Mouse (Mus musculus) 3T3-L1 (cell line): Measurements from ENCODE around the gene Nkpd1.

Source experiments
- DNase-seq: peaks from one replicate; pipeline ENCODE4 v3.0.0-alpha.2; 2015; ENCODE audit warnings: low read depth, low spot score

The Nkpd1 gene

DNA sequence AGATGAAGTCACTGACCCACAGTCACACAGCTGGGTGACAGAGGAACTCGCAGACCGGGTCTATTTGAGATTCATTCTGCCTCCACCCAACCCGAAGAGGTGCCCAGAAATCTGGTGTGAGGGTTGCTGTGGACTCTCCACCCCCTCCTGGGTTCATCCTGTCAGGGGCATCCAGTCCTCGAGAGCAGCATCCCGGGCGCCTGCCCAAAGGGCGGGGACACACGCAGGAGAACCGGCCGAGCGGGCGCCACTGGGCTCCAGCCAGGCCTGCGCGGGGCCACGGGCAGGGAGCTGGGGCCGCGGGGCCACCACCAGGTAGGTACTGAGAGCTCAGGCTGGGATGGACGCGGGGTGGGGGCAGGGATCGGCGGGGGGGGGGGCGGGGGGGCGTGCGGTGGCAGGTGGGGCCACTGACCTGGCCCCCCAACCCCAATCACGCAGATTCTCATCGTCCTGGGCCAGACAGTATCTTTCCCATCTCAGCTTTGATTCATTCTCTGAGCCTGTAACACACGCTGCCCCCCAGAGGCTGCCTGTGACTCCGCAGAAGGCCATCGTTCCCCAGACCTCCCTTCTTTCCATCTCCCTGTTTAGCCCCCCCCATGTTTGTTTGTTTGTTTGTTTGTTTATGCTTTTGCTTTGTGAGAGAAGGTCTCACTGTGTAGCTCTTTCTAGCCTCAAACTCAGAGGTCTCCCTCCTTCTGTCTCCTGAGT, at the start of gene Nkpd1:
Nkpd1 (plus strand) TSS at position 187 of the 714 bp plus-strand sequence.
- no peak for DNase-seq

DNA sequence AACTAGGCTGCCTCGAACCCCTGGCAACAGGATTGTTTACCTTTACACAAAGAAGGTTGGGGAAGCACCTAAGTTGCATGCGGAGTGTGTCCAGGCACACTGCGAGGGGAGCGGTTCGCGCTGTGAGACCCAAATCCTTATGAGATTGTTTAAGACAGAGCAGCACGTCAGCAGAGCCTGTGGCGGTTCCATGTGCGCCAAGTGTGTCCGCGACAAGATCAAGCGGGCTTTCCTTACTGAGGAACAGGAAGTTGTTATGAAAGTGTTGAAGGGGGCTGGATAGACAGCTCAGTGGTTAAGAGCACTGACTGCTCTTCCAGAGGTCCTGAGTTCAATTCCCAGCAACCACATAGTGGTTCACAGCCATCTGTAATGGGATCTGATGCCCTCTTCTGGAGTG, 49.4 kb upstream of the Nkpd1 start:
- no peak for DNase-seq

DNA sequence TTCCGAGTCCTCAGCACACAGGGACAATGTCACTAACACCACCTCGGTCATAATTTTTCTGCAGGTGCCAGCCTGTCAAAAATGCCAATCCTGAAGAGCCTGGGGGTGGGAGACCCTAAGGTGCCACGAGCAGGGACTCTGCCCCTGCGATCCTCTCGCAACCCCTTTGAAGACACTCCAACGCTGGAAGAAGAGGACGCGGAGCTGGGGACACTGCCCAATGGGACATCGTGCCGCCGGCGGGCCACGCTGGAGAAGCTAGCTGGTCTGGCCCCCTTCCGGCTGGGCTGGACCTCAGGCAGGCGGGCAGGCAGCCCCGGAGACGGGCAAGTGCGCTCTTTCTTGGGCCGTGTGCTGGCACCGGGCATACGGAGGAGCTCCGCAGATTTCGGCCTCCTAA, 48.2 kb upstream of the Nkpd1 start:
- no peak for DNase-seq

DNA sequence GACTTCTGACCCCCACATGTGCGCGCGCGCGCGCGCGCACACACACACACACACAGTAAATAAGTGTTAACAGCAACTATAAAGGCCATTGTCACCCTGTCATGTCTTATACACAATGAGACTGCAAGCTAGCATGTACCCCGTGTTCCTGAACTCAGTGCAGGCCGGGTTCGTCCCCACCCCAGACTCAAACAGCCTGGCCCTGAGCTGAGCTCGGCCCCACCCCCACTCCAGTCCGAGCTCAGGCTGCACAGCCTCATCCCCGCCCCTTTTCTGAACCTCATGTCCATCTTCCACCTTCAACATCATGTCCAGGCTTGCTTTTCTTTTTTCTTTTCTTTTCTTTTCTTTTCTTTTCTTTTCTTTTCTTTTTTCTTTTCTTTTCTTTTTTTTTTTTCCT, 47.3 kb upstream of the Nkpd1 start:
- no peak for DNase-seq

DNA sequence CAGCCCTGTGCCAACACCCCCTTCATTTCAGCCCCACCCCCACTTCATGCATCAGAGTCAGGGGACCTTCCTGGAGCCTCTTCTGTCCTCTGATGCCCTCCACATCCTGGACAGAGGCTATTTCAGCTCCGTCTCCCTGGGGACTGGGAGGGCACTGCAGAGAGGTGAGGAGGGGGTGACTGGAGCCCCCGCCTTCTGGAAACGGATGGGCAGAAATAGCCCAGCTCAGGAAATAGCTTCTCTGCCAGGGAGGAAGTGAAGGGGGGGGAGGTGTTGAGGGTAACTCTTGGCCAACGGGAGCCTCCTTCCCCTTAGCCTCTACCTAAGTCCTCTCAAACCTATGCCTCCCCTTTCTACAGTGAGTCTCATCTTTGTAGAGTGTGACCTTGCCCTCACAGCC, 45.2 kb upstream of the Nkpd1 start:
- no peak for DNase-seq

DNA sequence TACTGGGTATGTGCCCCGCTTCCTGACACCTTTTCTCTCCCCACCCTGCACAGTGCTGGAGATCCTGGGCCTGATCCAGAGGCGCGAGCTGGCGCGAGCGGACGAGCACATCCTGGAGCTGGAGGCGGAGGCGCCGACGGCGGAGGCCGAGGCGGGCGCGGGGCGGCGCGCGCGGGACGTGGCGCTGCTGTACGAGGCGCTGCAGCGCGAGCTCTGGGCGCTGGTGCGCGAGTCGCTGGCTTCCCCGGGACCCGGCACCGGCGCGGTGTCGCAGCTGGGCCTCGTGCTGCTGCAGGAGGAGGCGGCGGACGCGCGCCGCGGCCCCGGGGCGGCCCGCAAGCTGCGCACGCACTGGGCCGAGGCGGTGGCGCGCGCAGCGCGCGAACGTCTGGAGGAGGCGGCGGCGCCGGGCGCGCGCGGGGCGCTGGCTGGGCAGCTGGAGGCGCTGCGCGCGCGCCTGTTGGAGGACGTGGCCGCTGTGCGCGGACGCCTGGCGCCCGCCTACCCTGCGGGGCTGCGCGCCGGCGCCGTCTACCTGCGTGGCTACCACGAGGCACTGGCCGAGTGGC, 43.7 kb upstream of the Nkpd1 start:
- DNase-seq = no peak

DNA sequence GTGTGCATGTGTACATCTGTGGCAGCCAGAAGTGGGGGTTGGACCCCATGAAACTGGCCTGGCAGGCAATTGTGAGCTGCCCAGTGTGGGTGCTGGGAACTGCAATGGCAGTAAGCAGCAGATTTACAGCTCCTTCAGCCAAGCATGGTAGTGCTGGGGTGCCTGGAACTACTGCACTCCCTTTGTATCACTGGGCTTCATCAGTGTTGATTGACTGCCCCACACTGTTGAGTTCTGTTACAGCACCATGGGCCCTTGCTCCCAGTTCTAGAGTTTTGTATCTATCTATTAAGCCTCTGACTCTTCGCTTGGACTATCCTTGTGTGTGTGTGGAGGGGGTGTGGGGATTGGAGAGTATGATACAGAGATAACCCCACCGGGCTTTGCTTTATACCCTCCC, 40.6 kb upstream of the Nkpd1 start:
- no peak for DNase-seq

DNA sequence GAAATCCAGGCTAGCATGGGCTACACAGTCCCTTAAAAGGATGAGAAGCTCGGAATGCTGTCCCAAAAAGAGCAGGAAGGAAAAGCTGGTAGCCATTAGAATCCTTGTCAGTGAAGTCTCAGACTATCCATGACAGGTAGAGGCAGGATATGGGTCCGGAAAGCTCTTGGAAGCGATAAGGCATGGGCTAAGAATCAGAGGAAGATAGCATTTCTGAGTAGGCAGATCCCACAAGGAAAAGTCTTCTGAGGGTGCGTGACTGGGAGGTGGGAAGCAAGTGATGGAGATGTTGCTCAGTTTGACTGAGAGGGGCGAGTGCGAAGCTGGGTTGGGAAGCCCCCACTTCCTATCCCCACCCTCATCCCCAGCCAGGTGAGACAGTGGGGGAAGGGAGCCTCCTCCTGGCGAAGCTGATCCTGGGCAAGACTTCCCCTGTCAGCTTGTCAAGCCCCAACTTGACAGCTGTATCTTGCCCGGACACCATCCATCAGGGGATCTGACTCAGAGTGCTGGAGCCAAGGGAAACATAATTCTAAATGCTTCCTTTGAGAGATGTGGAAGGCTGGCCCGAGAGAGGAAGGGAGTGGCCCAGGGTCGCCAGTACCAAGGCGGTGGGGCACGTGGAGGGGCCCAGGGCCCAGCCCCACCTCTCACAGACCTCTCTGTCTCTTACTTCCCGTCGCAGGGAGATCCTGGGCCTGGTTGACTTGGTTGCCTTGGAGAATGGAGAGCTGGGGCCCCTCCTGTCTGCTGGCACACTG, 39.8 kb upstream of the Nkpd1 start:
- no peak for DNase-seq

DNA sequence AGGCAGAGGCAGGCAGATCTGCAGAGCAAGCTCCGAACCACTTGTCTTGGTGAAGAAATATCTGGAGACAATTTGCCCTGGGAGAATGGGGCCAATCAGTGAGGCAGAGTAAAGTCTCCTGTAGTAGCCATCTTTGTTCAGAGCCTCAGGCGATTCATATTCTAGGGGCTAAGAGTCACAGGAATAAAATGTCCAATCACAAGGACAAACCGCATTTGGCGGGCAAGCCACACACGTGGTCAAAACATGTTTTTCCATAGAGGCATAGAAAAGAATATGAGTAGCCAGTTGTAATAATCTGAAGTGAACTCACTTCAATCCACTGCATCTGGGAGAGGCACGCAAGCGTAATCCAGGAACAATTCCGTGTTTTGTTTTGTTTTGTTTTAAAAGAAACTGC, 34.4 kb upstream of the Nkpd1 start:
- peak; percentile 58 for DNase-seq

DNA sequence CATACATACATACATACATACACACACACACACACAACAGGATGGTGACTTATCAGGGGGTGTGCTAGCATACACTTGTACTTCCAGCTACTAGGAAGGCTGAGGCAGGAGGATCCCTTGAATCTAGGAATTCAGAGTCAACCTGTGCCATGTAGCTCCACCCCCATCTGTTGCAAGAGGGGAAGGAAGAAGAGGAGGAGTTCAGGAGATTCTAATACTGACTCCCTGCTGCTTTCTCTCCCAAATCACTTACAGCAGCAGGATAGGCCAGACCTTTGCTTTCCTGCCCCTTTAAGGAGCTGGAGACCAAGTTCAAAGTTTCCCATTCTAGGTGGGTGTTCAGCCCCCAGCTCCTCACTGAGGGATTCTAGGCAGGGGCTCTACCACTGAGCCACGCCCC, 32.1 kb upstream of the Nkpd1 start:
- DNase-seq = no peak

DNA sequence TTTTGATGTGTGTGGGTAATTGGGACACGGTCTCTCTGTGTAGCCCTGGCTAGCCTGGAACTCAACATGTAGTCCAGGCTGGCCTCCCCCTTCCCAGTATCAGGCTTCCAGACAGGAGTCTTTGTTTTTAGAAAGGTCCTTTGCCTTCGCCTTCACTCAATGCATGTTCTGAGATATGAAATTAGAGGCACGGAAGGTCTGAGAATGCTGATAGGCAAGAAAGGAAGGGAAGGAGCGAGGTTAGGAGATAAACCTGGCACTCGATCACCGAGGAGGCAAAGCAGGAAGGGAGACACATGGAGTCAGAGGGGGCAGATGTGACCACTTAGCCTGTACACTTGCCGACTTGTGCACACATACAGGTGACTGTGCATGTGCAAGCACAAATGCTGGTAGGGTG, 31.1 kb upstream of the Nkpd1 start:
- DNase-seq = no peak

DNA sequence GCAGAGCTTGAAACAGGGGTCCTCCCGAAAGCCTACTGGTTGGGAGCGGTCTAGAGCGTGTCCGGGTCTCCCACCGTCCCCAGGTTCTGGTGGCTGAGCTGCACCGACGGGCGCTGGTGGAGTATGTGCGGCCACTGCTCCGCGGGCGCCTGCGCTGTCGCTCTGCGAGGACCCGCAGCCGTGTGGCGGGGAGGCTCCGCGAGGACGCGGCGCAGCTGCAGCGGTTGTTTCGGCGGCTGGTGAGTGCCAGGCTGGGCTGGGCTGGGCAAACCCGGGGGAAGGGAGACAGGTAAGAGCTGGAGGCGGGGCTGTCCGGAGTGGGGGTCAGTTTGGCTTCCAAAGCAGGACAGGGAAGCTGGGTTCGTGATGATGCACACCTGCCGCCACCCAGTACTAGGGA, 28.1 kb upstream of the Nkpd1 start:
- no peak for DNase-seq

DNA sequence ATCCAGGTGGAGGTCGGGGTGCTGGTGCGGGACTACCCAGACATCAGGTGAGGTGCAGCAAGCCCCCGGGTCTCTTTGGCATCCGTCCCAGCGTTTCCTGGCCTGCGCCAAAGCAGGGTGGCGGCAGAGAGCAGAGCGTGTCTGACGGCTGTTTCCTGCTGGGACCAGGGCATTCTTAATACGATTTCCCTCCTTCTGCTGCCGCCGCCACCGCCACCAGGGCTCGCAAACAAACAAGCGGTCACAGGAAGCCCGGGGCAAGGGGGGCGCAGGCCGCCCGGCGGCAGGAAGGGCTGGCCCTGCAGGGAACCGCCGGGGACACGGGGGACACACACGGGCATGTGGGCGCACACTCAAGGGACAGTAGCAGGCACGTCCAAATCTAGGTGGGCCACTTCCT, 25.9 kb upstream of the Nkpd1 start:
- no peak for DNase-seq

DNA sequence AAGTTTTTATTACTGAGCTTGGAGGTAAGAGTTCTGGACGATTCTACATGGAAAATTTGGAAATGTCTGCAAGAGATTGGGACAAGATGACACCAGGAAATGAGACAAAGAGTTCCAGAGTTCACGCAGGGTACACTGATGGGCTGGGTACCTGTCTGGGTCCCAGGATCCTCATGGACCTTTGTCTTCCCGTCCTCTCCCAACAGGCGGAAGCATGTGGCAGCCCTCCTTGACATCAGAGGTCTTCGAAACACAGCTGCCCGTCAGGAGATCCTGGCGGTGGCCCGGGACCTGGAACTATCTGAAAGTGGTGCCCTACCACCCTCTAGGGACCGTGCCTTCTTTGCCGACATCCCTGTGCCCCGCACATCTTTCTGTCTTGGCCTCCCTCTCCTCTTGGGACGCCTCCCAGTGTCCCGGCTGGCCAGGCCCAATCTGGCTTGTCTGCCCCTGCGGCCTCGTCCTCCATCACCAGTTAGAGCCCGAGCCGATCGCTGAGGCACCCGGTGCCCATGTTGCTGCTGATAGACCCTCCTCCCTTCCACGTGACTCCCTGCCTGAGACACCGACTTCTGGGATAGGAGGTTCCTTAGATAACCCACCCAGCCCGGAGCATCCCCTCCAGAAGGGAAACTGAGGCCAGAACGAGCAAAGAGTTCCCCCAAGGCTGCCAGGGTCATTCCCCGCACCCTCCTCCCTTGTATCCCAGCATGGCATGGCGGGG, 22.7 kb upstream of the Nkpd1 start:
- DNase-seq = no peak

DNA sequence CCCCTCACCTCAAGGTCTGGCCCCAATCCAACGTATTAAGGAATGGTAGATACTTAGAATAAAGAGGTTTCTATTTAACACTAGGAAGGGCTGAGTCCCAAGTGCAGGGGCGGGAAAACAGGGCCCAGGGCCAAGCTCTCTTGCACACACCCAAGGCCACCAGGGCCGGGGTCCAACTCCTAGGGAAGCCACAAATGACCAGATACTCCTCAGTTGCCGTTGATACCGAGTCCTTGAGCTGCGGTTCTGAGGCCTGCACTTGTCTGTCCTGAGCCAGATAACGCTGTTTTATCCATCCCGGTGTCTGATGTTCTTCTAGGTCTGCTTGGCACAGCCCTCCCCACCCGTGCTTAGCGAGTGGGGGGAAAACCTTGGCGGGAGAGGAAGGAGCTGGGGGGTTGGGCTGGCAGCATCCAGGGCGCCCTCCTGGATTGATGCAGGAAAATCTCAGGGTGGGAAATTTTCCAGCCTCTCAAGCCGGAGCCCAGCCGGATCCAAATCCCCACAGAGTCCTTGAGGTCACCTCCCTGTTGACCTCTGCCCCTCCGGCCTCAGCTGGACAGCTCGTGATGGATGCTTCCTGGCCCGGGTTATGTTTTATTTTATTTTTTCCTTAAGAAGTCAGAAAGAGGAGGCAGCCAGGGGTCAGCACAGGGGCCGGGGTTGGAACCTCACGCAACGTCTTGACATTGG, 22.0 kb upstream of the Nkpd1 start:
- DNase-seq = no peak

DNA sequence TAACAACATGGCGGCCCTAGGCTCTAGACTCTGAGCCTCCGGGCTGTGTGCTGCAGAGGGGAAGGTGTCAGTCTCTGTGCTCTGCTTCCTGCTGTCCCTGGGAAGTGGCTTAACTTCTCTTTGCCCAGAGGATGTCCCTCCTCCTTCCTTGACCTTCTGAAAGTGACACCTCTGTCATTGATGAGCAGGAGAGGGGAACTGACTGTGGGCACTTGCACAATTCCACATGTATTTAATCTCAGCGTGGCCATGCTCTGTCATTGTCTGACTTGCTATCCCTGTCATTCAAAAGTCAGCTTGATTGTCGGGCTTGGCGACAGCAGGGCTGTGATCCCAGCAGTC, 21.5 kb upstream of the Nkpd1 start:
- DNase-seq = no peak

DNA sequence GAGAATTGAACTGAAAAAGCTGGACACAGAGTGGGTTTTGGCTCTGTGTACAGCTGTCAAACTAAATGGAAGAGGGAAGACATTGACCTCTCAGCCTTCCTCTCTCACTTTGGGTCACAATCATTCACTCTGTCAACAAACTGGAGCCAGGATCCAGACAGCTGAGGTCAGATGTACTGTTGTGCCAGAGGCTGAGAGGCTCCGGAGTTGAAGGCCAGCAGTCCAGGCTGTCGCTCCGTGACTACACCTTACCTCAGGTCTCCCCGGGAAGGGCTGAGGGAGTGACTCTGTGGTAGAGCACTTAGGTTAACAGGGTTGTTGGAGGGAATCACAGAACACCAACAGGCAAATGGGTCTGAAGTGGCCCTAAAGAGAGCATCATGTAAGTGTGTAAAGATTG, 19.3 kb upstream of the Nkpd1 start:
- no peak for DNase-seq

DNA sequence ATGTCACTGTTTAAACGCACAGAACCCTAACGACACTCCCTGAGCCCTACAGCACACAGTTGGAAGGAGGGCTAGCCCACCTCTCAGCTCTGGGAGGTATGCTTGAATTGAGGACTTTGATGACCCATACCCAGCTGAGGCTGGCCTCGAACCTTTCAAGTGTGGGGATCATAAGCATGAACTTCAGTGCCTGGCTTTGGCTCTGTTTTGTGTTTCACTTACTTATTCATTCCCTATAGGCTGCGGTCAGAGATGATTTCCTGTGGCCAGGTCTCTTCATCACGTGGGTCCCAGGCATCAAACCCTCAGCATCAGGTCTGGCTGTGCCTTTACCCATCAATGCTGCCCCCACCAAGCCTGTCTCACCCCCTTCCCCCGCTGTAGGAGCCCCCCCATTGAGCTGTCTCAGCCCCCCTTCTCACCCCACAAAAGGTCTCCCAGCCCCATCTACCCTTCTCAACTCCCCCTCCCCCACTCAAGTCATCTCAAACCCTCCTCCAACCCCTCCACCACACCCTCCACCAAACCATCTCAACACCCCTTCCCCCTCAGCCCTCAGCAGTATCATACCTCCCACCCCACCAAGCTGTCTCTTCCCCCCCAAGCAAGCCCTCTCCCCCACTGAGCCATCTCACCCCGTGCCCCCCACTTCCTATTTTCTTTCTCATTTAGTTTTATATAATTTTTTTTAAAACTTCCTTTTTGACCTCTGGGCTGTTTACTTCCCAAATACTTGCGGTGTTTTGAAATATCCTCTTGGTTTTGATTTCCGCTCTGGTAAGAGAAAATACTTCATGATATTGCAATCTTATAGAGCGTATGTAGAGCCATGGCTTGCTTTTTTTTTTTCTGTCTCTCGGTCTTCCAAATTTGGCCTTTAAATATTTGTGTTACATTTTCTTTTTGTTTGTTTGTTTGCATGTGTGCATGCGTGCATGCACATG, 16.9 kb upstream of the Nkpd1 start:
- DNase-seq = no peak

DNA sequence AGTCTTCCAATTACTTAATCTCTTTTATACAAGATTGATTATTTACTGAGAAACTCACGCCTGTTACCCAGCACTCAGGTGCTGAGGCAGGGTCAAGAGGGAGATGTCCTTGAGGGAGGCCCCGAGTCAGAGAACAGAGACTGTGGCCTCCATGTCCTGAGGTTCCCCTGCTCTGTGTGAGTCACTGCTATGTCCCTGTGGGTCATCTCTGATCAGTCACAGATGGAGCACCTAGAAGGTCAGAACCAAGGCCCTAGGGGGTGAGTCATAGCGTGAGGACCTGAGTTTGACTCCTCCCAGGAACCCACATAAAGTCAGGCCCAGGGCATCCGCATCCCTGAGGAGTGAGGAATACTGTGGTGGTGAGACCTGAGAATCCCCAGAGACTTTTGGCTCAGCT, 16.0 kb upstream of the Nkpd1 start:
- peak; percentile 69 for DNase-seq

DNA sequence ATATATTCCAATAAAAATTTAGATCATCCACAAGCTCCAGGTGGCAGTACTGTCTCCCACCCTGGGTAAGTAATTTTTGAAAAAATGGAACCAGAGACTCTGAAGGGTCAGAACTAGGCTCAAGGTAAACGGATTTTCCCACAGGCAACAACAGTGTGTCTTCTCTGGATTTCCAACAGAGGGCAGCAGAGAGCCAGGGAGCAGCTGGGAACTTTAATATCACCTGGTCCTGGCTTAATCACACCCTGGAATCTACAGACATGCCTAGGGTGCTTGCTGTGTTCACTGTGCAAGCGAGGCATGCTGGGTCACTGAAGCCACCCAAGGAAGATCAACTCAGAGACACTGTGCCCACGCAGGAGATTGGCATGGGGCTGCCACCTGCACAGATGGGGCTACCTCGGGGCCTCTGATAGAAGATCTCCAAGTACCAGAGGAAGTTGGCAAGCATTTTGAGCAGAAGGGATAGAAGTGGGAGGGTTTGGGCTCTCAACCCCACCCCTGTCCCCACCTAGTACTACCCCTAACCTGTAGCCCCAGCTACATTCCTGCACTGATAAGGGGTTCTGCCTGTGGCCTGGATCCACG, 14.1 kb upstream of the Nkpd1 start:
- DNase-seq = peak; percentile 79
